Mouse (Mus musculus): Measurements from ENCODE around the gene Slmap. TPM values are rescaled to one million over a fixed set of nuclear protein-coding genes. Genes with fewer than 3 reads are reported as not detected.
"Not testable (repeated sequence)": the region's sequence is repeated elsewhere in the genome, so short reads cannot be mapped to it uniquely, and the experiment has no call there.

Gene Slmap
- 22.8 and 23.5 TPM in 2 replicates for polyA plus RNA-seq (2015; fragmentation: Nextera tagmentation; extraction: Ambion mirVana)

DNA sequence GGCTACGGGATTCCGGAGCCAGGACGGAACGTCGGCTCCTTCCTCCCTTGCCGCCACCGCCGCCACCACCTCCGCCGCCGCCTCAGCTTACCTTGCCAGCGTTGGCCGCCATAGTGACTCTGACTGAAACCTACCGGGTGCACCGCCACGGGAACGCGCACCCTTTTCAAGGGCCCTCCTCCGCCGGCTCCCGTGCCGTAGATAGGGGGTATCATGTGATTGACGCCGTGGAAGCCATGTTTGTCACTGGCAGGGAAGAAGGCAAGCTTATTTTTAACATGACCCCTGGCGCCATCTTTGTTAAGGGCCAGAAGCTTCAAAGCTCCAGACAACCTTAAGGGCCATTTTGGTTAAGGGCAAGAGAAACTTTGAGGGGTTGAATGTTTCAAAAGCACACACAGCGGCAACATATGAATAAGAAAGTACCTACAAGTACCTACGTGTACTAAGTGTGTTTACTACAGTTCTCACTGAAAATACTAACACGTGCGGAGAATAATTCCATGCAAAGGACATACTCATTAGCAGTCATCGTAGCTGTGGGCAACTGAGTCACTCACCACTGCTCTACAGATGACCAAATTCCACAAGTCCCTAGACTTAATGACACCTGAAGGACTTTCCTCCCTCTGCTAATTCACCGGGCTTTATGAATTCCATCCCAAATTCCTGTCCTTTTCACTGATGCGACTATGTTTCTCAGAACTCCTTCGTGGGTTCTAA lies at the start of gene Slmap:
Slmap (minus strand) TSS at position 175 of the 723 bp plus-strand sequence.
- Histone ChIP-seq H3K4me3 (ENCODE audit: low read length) (peak within 1 kb of the TSS; percentile 96), H3K4me2 (ENCODE audit: low read depth, low read length) (peak within 1 kb of the TSS; percentile 94), H3K27me3 (ENCODE audit: control insufficient read depth, insufficient read depth, low read depth, low read length) (no peaks in the 10 kb centered on the region), H3K27ac (ENCODE audit: low read length) (peak within 1 kb of the TSS; percentile 79), H3K4me1 (replicated peaks; ENCODE audit: control insufficient read depth, insufficient read depth, low read length) (peaks cover 18% of the 10 kb centered on the region), H3K9ac (ENCODE audit: low read length) (peak within 1 kb of the TSS; percentile 95), H3K9me3 (ENCODE audit: control insufficient read depth, low read length) (no peaks in the 10 kb centered on the region), H3K36me3 (ENCODE audit: control insufficient read depth, insufficient read depth, low read length) (no peaks in the 10 kb centered on the region)
- 13% methylated on average over 30 of the region's 33 CpGs for WGBS
- peak; percentile 96 for ATAC-seq (ENCODE audit: low read depth)

DNA sequence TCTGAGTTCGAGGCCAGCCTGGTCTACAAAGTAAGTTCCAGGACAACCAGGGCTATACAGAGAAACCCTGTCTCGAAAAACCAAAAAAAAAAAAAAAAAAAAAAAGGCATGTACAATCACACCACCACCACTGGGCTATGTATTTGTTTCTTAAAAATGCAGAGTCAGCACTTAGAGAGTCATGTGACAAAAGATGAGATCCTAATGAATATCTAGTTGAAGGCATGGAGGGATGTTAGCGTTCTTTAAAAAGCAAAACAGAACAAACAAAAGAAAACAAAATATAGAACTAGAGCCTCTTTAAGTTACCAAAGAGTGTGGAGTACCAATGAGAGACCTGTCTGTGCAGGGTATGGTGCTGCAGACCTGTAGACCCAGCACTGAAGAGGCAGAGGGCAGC lies 48.9 kb upstream of the Slmap start:
- H3K9ac ChIP-seq (ENCODE audit: low read length), result no peak overlapping the region
- H3K4me2 ChIP-seq (ENCODE audit: low read depth, low read length), result no peak overlapping the region
- H3K36me3 ChIP-seq (ENCODE audit: control insufficient read depth, insufficient read depth, low read length), result no peaks in the 10 kb centered on the region; the same call in 1 of the 2 replicates
- H3K9me3 ChIP-seq (ENCODE audit: control insufficient read depth, low read length), result no peaks in the 10 kb centered on the region
- no peak overlapping the region for H3K4me3 ChIP-seq (ENCODE audit: low read length)
- 92% methylated on average over 2 of the region's 3 CpGs for WGBS
- peaks cover 8% of the 10 kb centered on the region for H3K4me1 ChIP-seq (replicated peaks; ENCODE audit: control insufficient read depth, insufficient read depth, low read length)
- ATAC-seq (ENCODE audit: low read depth), result no peak
- H3K27ac ChIP-seq (ENCODE audit: low read length), result no peak overlapping the region
- H3K27me3 ChIP-seq (ENCODE audit: control insufficient read depth, insufficient read depth, low read depth, low read length), result no peaks in the 10 kb centered on the region

DNA sequence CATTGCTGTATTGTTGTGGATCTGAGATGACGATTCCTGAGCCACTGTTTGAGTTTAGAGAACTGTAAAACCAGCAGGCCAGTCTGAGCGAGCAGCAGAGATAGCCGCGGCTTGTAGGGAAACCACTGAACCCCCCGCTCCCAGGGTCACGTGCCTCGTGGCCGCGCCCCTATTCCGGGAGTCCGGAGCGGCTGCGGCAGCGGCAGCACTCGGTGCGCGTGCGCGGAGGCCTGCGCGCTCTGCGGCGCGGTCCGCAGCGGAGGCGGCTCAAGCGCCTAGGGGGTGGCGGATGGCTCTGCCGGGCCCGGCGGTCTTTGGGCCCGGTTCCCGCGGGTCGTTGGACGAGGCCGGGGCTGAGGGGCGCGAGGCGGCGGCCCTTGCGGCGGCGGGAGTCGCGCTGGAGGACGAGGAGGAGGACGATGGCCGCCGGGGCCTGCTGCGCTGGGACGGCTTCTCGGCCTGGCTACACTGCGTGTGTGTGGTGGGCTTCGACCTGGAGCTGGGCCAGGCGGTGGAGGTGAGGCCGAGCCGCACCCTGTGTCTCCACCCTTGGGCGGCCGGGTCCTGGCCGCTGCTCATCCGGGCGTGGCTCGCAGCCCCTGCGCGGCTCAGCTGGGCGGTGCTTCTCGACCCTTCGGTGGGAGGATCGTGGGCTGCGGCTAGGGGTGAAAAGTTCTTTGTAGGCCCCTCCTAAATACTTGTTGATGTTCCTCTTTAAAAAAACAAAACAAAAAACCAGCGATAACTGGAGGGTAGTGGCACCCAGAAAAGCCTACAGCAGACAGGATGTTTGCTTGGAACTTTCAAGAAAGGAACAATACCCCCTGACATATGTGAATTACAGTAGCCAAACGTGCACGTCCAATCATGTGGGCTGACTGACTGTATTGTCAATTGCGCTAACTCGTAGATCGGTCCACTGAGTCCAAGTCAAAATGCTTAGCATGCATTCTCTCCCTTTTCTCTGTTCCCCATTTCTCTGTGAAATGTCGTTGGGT lies 44.9 kb upstream of the Slmap start:
- peak overlapping the region; percentile 71 for H3K4me2 ChIP-seq (ENCODE audit: low read depth, low read length)
- no peaks in the 10 kb centered on the region; the same call in 1 of the 2 replicates for H3K4me1 ChIP-seq (replicated peaks; ENCODE audit: control insufficient read depth, insufficient read depth, low read length)
- no peaks in the 10 kb centered on the region for H3K36me3 ChIP-seq (ENCODE audit: control insufficient read depth, insufficient read depth, low read length)
- H3K4me3 ChIP-seq (ENCODE audit: low read length), result peak overlapping the region; percentile 94
- WGBS, result under 1% methylated on average over 79 of the region's 79 CpGs
- no peaks in the 10 kb centered on the region for H3K9me3 ChIP-seq (ENCODE audit: control insufficient read depth, low read length)
- ATAC-seq (ENCODE audit: low read depth), result peak; percentile 97
- no peaks in the 10 kb centered on the region for H3K27me3 ChIP-seq (ENCODE audit: control insufficient read depth, insufficient read depth, low read depth, low read length)
- H3K9ac ChIP-seq (ENCODE audit: low read length), result peak overlapping the region; percentile 100
- H3K27ac ChIP-seq (ENCODE audit: low read length), result peak overlapping the region; percentile 99

DNA sequence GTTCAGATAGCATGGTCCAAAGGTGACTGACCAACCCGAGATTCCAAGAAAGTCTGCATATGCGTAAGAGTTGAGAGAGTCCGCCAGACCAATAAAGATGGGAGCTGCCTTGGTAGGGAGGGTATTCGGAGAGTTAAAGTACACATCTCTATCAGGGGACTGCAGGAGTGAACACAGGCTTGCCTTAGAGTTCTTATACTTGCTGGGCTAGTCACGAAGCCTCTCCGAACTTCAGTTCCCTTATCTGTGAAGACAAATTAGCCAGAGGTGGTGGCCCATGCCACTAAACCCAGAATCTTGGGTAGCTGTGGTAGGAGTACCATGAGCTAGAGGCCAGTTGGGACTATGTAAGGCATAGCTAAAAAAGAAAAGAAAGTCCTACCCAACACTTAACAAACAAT lies 44.1 kb upstream of the Slmap start:
- WGBS, result 53% methylated on average over 6 of the region's 6 CpGs
- no peak overlapping the region for H3K9ac ChIP-seq (ENCODE audit: low read length)
- no peaks in the 10 kb centered on the region; the same call in 1 of the 2 replicates for H3K4me1 ChIP-seq (replicated peaks; ENCODE audit: control insufficient read depth, insufficient read depth, low read length)
- no peaks in the 10 kb centered on the region for H3K36me3 ChIP-seq (ENCODE audit: control insufficient read depth, insufficient read depth, low read length)
- H3K27me3 ChIP-seq (ENCODE audit: control insufficient read depth, insufficient read depth, low read depth, low read length), result no peaks in the 10 kb centered on the region
- H3K4me2 ChIP-seq (ENCODE audit: low read depth, low read length), result peak overlapping the region; percentile 71; the same call in 1 of the 2 replicates
- no peak overlapping the region for H3K27ac ChIP-seq (ENCODE audit: low read length)
- no peaks in the 10 kb centered on the region for H3K9me3 ChIP-seq (ENCODE audit: control insufficient read depth, low read length)
- H3K4me3 ChIP-seq (ENCODE audit: low read length), result peak overlapping the region; percentile 94; the same call in 1 of the 2 replicates
- ATAC-seq (ENCODE audit: low read depth), result no peak

DNA sequence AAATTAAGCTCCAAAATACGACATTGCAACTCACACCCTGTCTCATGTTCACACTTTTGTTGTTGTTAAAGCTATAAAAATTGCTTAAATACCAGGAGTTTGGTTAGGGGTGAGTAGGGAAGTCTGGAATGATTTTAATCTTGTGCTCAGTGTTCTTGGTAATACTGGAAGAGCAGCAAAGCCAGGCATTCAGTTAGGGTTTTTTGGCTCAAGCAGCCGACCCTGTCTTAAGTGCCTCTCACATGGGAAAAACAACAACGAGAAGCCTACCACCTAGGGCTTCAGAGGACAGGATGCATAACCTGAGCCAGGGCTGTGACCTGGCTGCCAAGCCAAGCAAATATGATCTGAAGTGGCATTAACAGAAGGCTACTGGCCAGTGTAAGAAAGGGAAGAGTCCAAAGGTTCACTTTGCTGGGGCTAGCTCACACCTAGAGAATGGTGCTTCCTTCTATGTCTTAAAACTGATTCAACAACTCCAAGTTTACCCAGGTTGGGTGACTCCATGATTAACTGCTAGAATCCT lies 41.6 kb upstream of the Slmap start:
- Histone ChIP-seq H3K4me2 (ENCODE audit: low read depth, low read length) (no peak overlapping the region), H3K4me3 (ENCODE audit: low read length) (no peak overlapping the region)
- 56% methylated on average over 3 of the region's 3 CpGs for WGBS

DNA sequence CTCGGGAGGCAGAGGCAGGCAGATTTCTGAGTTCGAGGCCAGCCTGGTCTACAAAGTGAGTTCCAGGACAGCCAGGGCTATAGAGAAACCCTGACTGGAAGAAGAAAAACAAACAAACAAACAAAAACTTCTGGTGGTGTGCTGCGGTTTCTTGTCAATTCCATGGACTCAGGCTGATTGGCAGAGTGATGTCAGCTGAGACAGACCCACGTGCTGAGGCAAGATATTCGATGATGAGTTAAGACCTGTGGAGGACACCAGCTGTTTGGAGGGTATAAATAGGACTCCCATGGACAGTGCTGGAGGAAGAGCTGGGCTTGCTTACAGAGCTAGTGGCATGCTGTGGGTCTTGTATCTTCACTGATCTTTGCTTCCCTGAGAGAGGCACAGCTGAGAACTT lies 38.8 kb upstream of the Slmap start, which contains the start of gene Dennd6a:
Dennd6a (plus strand) TSS at position 301 of the 400 bp plus-strand sequence.
- H3K27me3 ChIP-seq (ENCODE audit: control insufficient read depth, insufficient read depth, low read depth, low read length); H3K36me3 ChIP-seq (ENCODE audit: control insufficient read depth, insufficient read depth, low read length); H3K4me3 ChIP-seq (ENCODE audit: low read length); H3K27ac ChIP-seq (ENCODE audit: low read length); H3K4me2 ChIP-seq (ENCODE audit: low read depth, low read length); H3K9me3 ChIP-seq (ENCODE audit: control insufficient read depth, low read length); H3K4me1 ChIP-seq (replicated peaks; ENCODE audit: control insufficient read depth, insufficient read depth, low read length); ATAC-seq (ENCODE audit: low read depth); H3K9ac ChIP-seq (ENCODE audit: low read length): not testable (repeated sequence)
- 83% methylated on average over 5 of the region's 5 CpGs for WGBS

More for the DNA sequence above, 41.6 kb upstream of the Slmap start:
- no peaks in the 10 kb centered on the region; the same call in 1 of the 2 replicates for H3K4me1 ChIP-seq (replicated peaks; ENCODE audit: control insufficient read depth, insufficient read depth, low read length)
- no peaks in the 10 kb centered on the region for H3K36me3 ChIP-seq (ENCODE audit: control insufficient read depth, insufficient read depth, low read length)
- H3K9me3 ChIP-seq (ENCODE audit: control insufficient read depth, low read length), result no peaks in the 10 kb centered on the region
- ATAC-seq (ENCODE audit: low read depth), result no peak
- H3K27ac ChIP-seq (ENCODE audit: low read length), result no peak overlapping the region
- no peaks in the 10 kb centered on the region for H3K27me3 ChIP-seq (ENCODE audit: control insufficient read depth, insufficient read depth, low read depth, low read length)
- no peak overlapping the region for H3K9ac ChIP-seq (ENCODE audit: low read length)

DNA sequence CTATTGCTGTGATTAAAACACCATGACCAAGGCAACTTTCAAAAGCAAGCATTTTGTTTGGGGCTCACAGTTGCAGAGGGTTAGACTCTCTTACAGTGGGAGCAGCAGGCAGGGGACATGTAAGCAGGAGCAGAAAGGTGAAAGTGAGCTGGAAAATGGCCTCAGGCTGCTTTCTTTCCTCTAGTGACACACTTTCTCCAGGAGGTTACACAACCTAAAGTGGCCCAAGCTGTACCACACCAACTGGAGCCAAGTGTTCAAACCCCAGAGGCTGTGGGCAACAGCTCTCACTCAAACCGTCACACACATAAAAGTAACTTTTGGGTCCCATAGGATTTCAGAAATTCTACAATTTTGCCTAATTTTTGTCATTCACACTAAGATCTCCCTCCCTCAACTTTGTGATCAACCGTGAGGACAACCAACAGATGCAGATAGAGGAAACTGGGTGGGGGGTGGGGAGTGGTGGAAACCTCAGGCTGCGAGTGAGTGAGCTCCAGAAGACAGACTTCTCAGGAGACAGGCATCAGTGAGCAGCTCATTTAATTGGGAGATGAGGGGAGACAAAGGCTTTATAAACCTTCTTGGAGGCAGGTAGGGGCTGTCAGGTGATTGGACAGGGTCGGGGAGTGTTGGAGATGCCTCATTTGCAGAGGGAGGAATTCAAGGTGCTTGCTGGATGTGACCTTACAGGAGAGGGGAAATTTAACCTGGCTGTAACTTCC lies 37.4 kb upstream of the Slmap start:
- 43% methylated on average over 4 of the region's 4 CpGs for WGBS
- Histone ChIP-seq H3K27ac (ENCODE audit: low read length) (no peak overlapping the region), H3K9me3 (ENCODE audit: control insufficient read depth, low read length) (no peaks in the 10 kb centered on the region), H3K27me3 (ENCODE audit: control insufficient read depth, insufficient read depth, low read depth, low read length) (no peaks in the 10 kb centered on the region), H3K9ac (ENCODE audit: low read length) (no peak overlapping the region), H3K4me2 (ENCODE audit: low read depth, low read length) (no peak overlapping the region), H3K36me3 (ENCODE audit: control insufficient read depth, insufficient read depth, low read length) (no peaks in the 10 kb centered on the region), H3K4me1 (replicated peaks; ENCODE audit: control insufficient read depth, insufficient read depth, low read length) (no peaks in the 10 kb centered on the region), H3K4me3 (ENCODE audit: low read length) (no peak overlapping the region)
- ATAC-seq (ENCODE audit: low read depth), result no peak

DNA sequence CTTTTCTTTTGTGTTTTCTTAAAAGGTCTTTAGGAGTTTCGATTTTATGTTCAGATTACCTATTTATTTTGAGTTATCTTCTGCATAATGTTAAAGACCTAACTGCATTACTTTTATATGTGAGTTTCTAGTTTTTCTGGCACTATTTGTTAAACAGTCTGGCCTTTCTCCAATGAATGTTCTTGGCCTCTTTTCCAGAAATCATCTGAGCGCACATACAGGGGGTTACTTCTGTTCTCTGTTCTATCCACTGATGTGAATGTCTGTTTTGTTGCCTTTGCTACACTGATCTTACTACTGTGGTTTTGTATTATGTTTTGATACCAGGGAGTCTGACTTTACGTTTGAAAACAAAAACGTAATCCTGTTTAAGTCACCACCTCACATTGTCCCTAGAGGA lies 35.1 kb upstream of the Slmap start:
- Histone ChIP-seq H3K27ac (ENCODE audit: low read length) (no peak overlapping the region), H3K4me1 (replicated peaks; ENCODE audit: control insufficient read depth, insufficient read depth, low read length) (no peaks in the 10 kb centered on the region)

More for the DNA sequence above, 35.1 kb upstream of the Slmap start:
- 66% methylated on average over 4 of the region's 4 CpGs for WGBS
- no peaks in the 10 kb centered on the region for H3K36me3 ChIP-seq (ENCODE audit: control insufficient read depth, insufficient read depth, low read length)
- H3K4me2 ChIP-seq (ENCODE audit: low read depth, low read length), result no peak overlapping the region
- H3K9me3 ChIP-seq (ENCODE audit: control insufficient read depth, low read length), result no peaks in the 10 kb centered on the region
- no peak overlapping the region for H3K4me3 ChIP-seq (ENCODE audit: low read length)
- no peaks in the 10 kb centered on the region for H3K27me3 ChIP-seq (ENCODE audit: control insufficient read depth, insufficient read depth, low read depth, low read length)
- peak; percentile 56; the same call in 1 of the 2 replicates for ATAC-seq (ENCODE audit: low read depth)
- no peak overlapping the region for H3K9ac ChIP-seq (ENCODE audit: low read length)
